Mouse (Mus musculus): ENCODE results near the gene Lgmn.

- TF ChIP-seq POLR2A (IDR thresholded peaks at IDR 0.05; ENCODE audit: control insufficient read depth in 1 of 2, insufficient read depth in 1 of 2, low read depth in 1 of 2, low read length in 2 of 2, poor library complexity in 1 of 2) (no peak), ZKSCAN1 (IDR thresholded peaks at IDR 0.05; ENCODE audit: low read depth, low read length) (no peak)
Observed at GRCm38 (mm10) chr12:102419544-102419943, 20.1 kb downstream of the Lgmn start.

Measured in MEL (cell line).